Mouse (Mus musculus) kidney, embryonic 14.5 days (tissue): Measurements from ENCODE around the gene Aldh1l1. TPM values are rescaled to one million over a fixed set of nuclear protein-coding genes. Genes with fewer than 3 reads are reported as not detected.

Source experiments
- ATAC-seq: fragments of 200-750 bp; cut with Nextera tagmentation; 2 replicates; pipeline ENCODE4 v1.8.0; 2017; ENCODE audit warnings: moderate number of reproducible peaks, mild to moderate bottlenecking, moderate TSS enrichment, moderate library complexity; ENCODE audit not compliant: low FRiP score, low TSS enrichment
- H3K27ac ChIP-seq: fragments of 300-500 bp; sonication (generic); 2 replicates; pipeline ENCODE4 v1.5.1; 2014; ENCODE audit warnings: low read depth, mild to moderate bottlenecking, low read length, moderate library complexity, mixed read lengths
- H3K27me3 ChIP-seq: fragments of 300-500 bp; sonication (generic); 2 replicates; pipeline ENCODE4 v1.6.1; 2014; ENCODE audit warnings: mild to moderate bottlenecking, low read length; ENCODE audit not compliant: control insufficient read depth, insufficient read depth
- H3K36me3 ChIP-seq: fragments of 300-500 bp; sonication (generic); 2 replicates; pipeline ENCODE4 v1.6.1; 2014; ENCODE audit warnings: low read length, mixed read lengths; ENCODE audit not compliant: control insufficient read depth, insufficient read depth
- H3K4me1 ChIP-seq: fragments of 300-500 bp; sonication (generic); 2 replicates; pipeline ENCODE4 v1.6.1; 2014; ENCODE audit warnings: low read length, mixed read lengths; ENCODE audit not compliant: control insufficient read depth, insufficient read depth
- H3K4me2 ChIP-seq: fragments of 300-500 bp; sonication (generic); replicated peaks from 2 replicates; pipeline ENCODE4 v1.6.1; 2014; ENCODE audit warnings: low read depth, mild to moderate bottlenecking, low read length
- H3K4me3 ChIP-seq: fragments of 300-500 bp; sonication (generic); 2 replicates; pipeline ENCODE4 v1.5.1; 2014; ENCODE audit warnings: mild to moderate bottlenecking, low read length
- H3K9ac ChIP-seq: fragments of 300-500 bp; sonication (generic); 2 replicates; pipeline ENCODE4 v1.6.1; 2014; ENCODE audit warnings: low read depth, mild to moderate bottlenecking, low read length, moderate library complexity
- H3K9me3 ChIP-seq: fragments of 300-500 bp; sonication (generic); 2 replicates; pipeline ENCODE4 v1.6.1; 2016; ENCODE audit warnings: low read length; ENCODE audit not compliant: control insufficient read depth
- WGBS: fragments of 180-500 bp; shearing (Covaris S2); extraction: QIAGEN DNeasy Blood & Tissue Kit; methylation state at CpG from one replicate; pipeline ENCODE4 v1.1.7; 2014; 5-methylcytosine and 5-hydroxymethylcytosine counted together
- polyA plus RNA-seq: library from polyadenylated mRNA; unstranded; fragments of >200 nt; fragmentation: Nextera tagmentation; extraction: Ambion mirVana; gene quantifications from 2 replicates; pipeline ENCODE4 v1.2.1, GENCODE M21; 2014

Aldh1l1 gene
- 1.4 and 2.9 TPM in 2 replicates for polyA plus RNA-seq

GRCm38 (mm10) chr6:90486176-90486921 lies at the start of gene Aldh1l1:
TSS of gene Aldh1l1 (plus strand) at chr6:90486427.
- Histone ChIP-seq H3K36me3 (no peaks in the 10 kb centered on the region), H3K27ac (no peak within 1 kb of the TSS), H3K4me3 (no peak within 1 kb of the TSS), H3K4me1 (no peaks in the 10 kb centered on the region), H3K9ac (no peak within 1 kb of the TSS), H3K9me3 (no peaks in the 10 kb centered on the region), H3K27me3 (no peaks in the 10 kb centered on the region; the same call in 1 of the 2 replicates), H3K4me2 (no peak within 1 kb of the TSS)
- no peak for ATAC-seq
- 80% methylated on average over 12 of the region's 12 CpGs for WGBS

DNA sequence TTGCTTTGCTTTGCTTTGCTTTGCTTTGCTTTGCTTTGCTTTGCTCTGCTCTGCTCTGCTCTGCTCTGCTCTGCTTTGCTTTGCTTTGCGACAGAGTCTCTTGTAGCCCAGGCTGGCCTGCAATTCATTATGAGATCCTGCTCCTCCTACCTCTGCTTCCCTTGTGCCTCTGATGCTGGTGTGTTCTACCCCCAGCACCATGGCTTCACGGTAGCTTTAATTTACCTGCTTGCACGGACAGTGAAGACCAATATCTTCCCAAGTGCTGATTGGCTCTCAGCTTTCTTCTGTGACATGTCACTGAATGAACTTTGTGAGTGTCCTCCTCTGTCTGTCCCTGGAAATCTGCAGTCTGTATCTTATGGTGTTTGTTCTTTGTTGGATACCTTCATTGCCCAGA lies 49.2 kb upstream of the Aldh1l1 start:
- Histone ChIP-seq H3K4me3 (no peak overlapping the region), H3K27me3 (no peaks in the 10 kb centered on the region), H3K9ac (no peak overlapping the region), H3K9me3 (no peaks in the 10 kb centered on the region; the same call in 1 of the 2 replicates), H3K27ac (no peak overlapping the region), H3K36me3 (no peaks in the 10 kb centered on the region), H3K4me2 (no peak overlapping the region), H3K4me1 (no peaks in the 10 kb centered on the region)
- no peak for ATAC-seq
- WGBS = 84% methylated on average over 3 of the region's 3 CpGs

- no peaks in the 10 kb centered on the region for H3K4me1 ChIP-seq
- no peak for ATAC-seq
Observed at GRCm38 (mm10) chr6:90446883-90447282, 39.3 kb upstream of the Aldh1l1 start.

DNA sequence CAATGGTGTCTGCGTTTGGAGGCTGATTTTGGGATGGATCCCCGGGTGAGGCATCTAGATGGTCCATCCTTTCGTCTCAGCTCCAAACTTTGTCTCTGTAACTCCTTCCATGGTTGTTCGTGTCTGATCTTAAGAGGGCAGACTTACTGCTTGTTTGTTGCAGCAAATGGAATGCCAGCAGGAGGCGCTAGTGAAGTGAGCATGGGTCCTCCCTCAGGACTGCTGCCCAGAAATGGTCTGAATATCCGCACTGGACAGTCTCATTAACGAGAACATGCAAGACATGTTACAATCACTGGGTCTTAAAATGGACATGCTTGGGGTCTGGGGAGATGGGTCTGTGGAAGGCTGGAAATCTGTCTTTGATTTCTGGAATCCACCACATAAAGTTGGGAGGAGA lies 36.0 kb upstream of the Aldh1l1 start:
- H3K4me1 ChIP-seq = no peaks in the 10 kb centered on the region
- H3K27ac ChIP-seq = no peak overlapping the region
- H3K4me3 ChIP-seq = no peak overlapping the region
- WGBS = 30% methylated on average over 7 of the region's 7 CpGs
- H3K4me2 ChIP-seq = no peak overlapping the region
- H3K9me3 ChIP-seq = no peaks in the 10 kb centered on the region
- ATAC-seq = no peak
- no peak overlapping the region for H3K9ac ChIP-seq
- no peaks in the 10 kb centered on the region for H3K36me3 ChIP-seq
- no peaks in the 10 kb centered on the region for H3K27me3 ChIP-seq

More at GRCm38 (mm10) chr6:90446883-90447282, 39.3 kb upstream of the Aldh1l1 start:
- no peak overlapping the region for H3K27ac ChIP-seq
- H3K4me2 ChIP-seq = no peak overlapping the region
- WGBS = 59% methylated on average over 4 of the region's 4 CpGs
- no peak overlapping the region for H3K4me3 ChIP-seq
- no peak overlapping the region for H3K9ac ChIP-seq
- no peaks in the 10 kb centered on the region for H3K9me3 ChIP-seq
- H3K27me3 ChIP-seq = no peaks in the 10 kb centered on the region
- H3K36me3 ChIP-seq = no peaks in the 10 kb centered on the region

DNA sequence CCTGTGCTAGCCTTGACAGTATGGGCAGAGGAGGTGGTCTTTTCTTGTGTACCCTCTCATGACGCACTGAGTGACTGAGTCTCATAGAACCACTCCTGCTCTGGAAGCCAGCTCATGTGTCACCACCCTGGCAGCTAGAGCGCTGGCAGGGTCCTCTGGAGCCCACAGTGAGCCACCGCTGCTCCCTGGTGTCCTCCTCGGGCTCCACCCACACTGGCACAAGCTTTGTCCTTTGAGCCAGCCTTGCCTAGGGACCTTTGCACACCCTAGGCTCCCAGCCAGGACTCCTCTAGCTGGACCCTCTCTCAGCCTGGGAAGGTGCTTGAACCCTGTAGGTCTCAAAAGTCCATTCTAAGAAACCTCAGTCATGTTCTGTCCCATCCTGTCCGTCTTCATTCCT lies 35.5 kb upstream of the Aldh1l1 start:
- Histone ChIP-seq H3K27me3 (no peaks in the 10 kb centered on the region), H3K4me1 (no peaks in the 10 kb centered on the region), H3K9ac (no peak overlapping the region), H3K4me2 (no peak overlapping the region), H3K4me3 (no peak overlapping the region), H3K36me3 (no peaks in the 10 kb centered on the region), H3K27ac (no peak overlapping the region), H3K9me3 (no peaks in the 10 kb centered on the region)
- 72% methylated on average over 5 of the region's 5 CpGs for WGBS
- no peak for ATAC-seq

GRCm38 (mm10) chr6:90451512-90451911 lies 34.7 kb upstream of the Aldh1l1 start:
- Histone ChIP-seq H3K9me3 (no peaks in the 10 kb centered on the region), H3K4me1 (no peaks in the 10 kb centered on the region), H3K27ac (no peak overlapping the region), H3K9ac (no peak overlapping the region), H3K4me3 (no peak overlapping the region), H3K4me2 (no peak overlapping the region), H3K27me3 (no peaks in the 10 kb centered on the region), H3K36me3 (no peaks in the 10 kb centered on the region)
- ATAC-seq = no peak
- WGBS = 77% methylated on average over 5 of the region's 5 CpGs

DNA sequence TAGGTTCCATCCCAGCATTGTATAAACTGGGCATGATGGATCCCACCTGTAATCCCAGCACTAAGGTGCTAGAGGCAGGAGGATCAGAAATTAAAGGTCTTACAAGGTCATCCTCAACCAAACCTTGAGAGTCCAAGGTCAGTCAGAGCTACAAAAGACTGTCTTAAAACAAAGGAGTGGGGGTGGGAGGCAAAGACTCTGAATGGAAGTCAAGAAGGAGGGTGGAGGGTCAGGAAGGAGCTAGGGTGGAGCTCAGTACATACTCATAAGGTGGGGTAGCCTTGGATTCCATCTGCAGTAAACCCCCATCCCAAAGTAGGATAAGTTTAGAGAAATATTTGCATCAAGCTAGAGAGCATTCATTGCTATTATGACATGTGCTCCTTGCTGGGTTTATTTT lies 33.6 kb upstream of the Aldh1l1 start:
- Histone ChIP-seq H3K4me1 (no peaks in the 10 kb centered on the region), H3K9ac (no peak overlapping the region), H3K36me3 (no peaks in the 10 kb centered on the region), H3K27ac (no peak overlapping the region), H3K27me3 (no peaks in the 10 kb centered on the region), H3K4me2 (no peak overlapping the region), H3K9me3 (no peaks in the 10 kb centered on the region), H3K4me3 (no peak overlapping the region)
- ATAC-seq = no peak

DNA sequence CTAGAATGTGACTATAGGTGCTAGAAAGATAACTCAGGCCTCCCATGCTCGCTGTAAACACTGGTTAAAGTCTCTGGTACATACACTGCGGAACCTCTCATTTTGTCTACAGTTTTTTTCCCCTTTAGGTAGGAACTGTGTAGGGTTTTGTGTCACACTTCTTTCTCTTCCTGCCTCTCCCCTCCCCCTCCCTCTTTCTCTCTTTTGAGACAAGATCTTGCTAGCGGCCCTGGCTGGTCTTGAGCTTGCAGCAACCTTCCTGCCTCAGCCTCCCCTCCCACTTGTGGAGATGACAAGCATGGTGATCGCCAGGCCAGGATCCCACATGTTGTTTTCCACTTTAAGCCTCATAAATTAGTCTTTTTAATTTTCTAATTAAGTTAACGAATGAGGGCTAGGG lies 32.5 kb upstream of the Aldh1l1 start:
- Histone ChIP-seq H3K4me1 (no peaks in the 10 kb centered on the region), H3K4me3 (no peak overlapping the region), H3K27ac (no peak overlapping the region), H3K27me3 (no peaks in the 10 kb centered on the region), H3K9me3 (no peaks in the 10 kb centered on the region), H3K36me3 (no peaks in the 10 kb centered on the region), H3K4me2 (no peak overlapping the region), H3K9ac (no peak overlapping the region)
- WGBS = 82% methylated on average over 5 of the region's 5 CpGs
- no peak for ATAC-seq

DNA sequence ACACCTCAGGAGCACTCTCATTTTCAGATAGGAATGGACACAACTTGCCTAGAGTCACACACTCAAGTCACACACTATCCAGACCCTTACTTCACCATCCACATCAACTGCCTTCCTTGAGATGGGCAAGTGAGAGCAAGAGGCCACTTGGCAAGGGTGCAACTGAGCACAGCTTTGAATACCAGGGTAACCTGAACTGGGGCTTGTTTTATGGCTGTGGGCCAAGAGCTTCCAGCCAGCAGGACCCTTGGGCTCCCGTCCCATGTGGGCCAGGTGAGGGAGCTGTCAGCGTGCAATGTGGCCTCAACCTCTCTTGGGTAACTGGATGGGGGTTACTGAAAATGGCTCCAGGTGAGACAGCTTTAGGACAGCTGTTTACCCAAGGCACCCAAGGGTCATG lies 28.8 kb upstream of the Aldh1l1 start:
- Histone ChIP-seq H3K9ac (no peak overlapping the region), H3K4me2 (no peak overlapping the region), H3K36me3 (no peaks in the 10 kb centered on the region), H3K9me3 (no peaks in the 10 kb centered on the region), H3K27me3 (0 out of 2 replicates have a peak, but pooled peaks cover 12% of the 10 kb centered on the region), H3K4me1 (no peaks in the 10 kb centered on the region), H3K27ac (no peak overlapping the region), H3K4me3 (no peak overlapping the region)
- no peak for ATAC-seq
- WGBS = 76% methylated on average over 2 of the region's 2 CpGs
